ENCODE assay signal across 7 mouse cellular contexts in the genomic region with DNA sequence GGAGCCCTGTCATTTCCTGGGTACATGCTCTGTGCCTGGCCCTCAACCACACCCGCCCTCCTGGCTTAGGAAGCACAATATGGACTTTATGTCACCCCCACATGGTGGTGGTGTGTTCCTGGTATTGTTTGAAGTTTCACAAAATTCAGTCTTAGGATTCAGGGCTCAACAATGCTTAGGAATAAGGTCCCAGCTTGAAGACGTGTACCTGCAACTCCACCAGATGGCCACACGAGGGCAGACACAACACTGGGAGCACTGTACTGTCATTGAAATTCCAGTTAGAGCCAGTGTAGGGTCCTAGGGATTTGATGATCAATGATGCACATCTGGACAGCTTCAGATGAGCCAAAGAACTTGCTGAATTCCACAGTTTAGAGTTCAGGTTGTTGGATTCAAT. TPM values are rescaled to one million over a fixed set of nuclear protein-coding genes. Genes with fewer than 3 reads are reported as not detected.
A peak's percentile ranks its signal among the peaks of the same experiment; 100 is the strongest.
DNase-seq lines count a peak whose midpoint lies in the region; ATAC-seq and TF ChIP-seq lines count a peak whose summit lies in the region.

No protein-coding gene starts in this region.

- no peak overlapping the region for H3K9ac ChIP-seq in liver, postnatal 0 days (replicated peaks)
- H3K9ac ChIP-seq in midbrain, embryonic 11.5 days (ENCODE audit: low read length) = no peak overlapping the region

- no peak overlapping the region for H3K4me2 ChIP-seq in liver, postnatal 0 days (ENCODE audit: low read depth, low read length)
- no peak overlapping the region for H3K4me2 ChIP-seq in midbrain, embryonic 11.5 days

- no peak for TF ChIP-seq POLR2A in bone marrow macrophage, adult 2 months (IDR thresholded peaks at IDR 0.05; ENCODE audit: borderline replicate concordance, low read depth, low read length)
- no peak for TF ChIP-seq POLR2A in embryonic fibroblast, embryonic 13.5 days (IDR thresholded peaks at IDR 0.05; ENCODE audit: low read depth, low read length)

- H3K4me3 ChIP-seq in liver, postnatal 0 days (ENCODE audit: low read depth, low read length) = no peak overlapping the region
- H3K4me3 ChIP-seq in bone marrow macrophage, adult 2 months (ENCODE audit: insufficient read depth, low read length) = no peak overlapping the region
- no peak overlapping the region for H3K4me3 ChIP-seq in embryonic fibroblast, embryonic 13.5 days (ENCODE audit: insufficient read depth, low read length)
- H3K4me3 ChIP-seq in midbrain, embryonic 11.5 days (ENCODE audit: low read depth, low read length) = no peak overlapping the region

- 15% methylated on average over 3 of the region's 3 CpGs for WGBS in liver, postnatal 0 days (ENCODE audit: insufficient replicate concordance)
- 17% methylated on average over 3 of the region's 3 CpGs for WGBS in midbrain, embryonic 11.5 days

- no peaks in the 10 kb centered on the region for H3K36me3 ChIP-seq in liver, postnatal 0 days (replicated peaks; ENCODE audit: insufficient read depth, low read length)
- peaks cover 8% of the 10 kb centered on the region for H3K36me3 ChIP-seq in midbrain, embryonic 11.5 days (ENCODE audit: control insufficient read depth, insufficient read depth, low read length)

- TF ChIP-seq CTCF in liver, postnatal 0 days (IDR thresholded peaks at IDR 0.05; ENCODE audit: low read depth) = peak; percentile 77
- peak; percentile 63 for TF ChIP-seq CTCF in bone marrow macrophage, adult 2 months (IDR thresholded peaks at IDR 0.05; ENCODE audit: low read depth, low read length)
- peak; percentile 86; the same call in 1 of the 2 replicates for TF ChIP-seq CTCF in embryonic fibroblast, embryonic 13.5 days (IDR thresholded peaks at IDR 0.05; ENCODE audit: borderline replicate concordance, insufficient read depth, low read length)

- H3K4me1 ChIP-seq in liver, postnatal 0 days (ENCODE audit: insufficient read depth) = no peaks in the 10 kb centered on the region
- H3K4me1 ChIP-seq in bone marrow macrophage, adult 2 months (ENCODE audit: control insufficient read depth, insufficient read depth, low read length) = no peaks in the 10 kb centered on the region
- H3K4me1 ChIP-seq in embryonic fibroblast, embryonic 13.5 days (ENCODE audit: control insufficient read depth, insufficient read depth, low read length) = no peaks in the 10 kb centered on the region
- no peaks in the 10 kb centered on the region for H3K4me1 ChIP-seq in midbrain, embryonic 11.5 days (ENCODE audit: control insufficient read depth, insufficient read depth, low read length)

- H3K27me3 ChIP-seq in liver, postnatal 0 days (ENCODE audit: insufficient read depth, low read length) = no peaks in the 10 kb centered on the region
- H3K27me3 ChIP-seq in midbrain, embryonic 11.5 days (ENCODE audit: control insufficient read depth, insufficient read depth, low read length) = no peaks in the 10 kb centered on the region

- DNase-seq in liver, postnatal 0 days = no peak
- DNase-seq in liver = no peak
- DNase-seq in kidney, postnatal 36 days = peak; percentile 39 to 68
- DNase-seq in midbrain, embryonic 11.5 days (ENCODE audit: low spot score, missing footprints) = peak; percentile 91
- peak; percentile 38 for DNase-seq in thymus, postnatal 0 days (ENCODE audit: low spot score)

- H3K27ac ChIP-seq in liver, postnatal 0 days (ENCODE audit: low read depth) = no peak overlapping the region
- H3K27ac ChIP-seq in bone marrow macrophage, adult 2 months (ENCODE audit: insufficient read depth, low read depth, low read length) = no peak overlapping the region
- no peak overlapping the region for H3K27ac ChIP-seq in embryonic fibroblast, embryonic 13.5 days (ENCODE audit: insufficient read depth, low read length)
- no peak overlapping the region for H3K27ac ChIP-seq in midbrain, embryonic 11.5 days (ENCODE audit: low read depth, low read length)

- TF ChIP-seq EP300 in liver, postnatal 0 days (IDR thresholded peaks at IDR 0.05; ENCODE audit: low read depth) = no peak

- no peaks in the 10 kb centered on the region for H3K9me3 ChIP-seq in liver, postnatal 0 days (ENCODE audit: low read length)
- no peaks in the 10 kb centered on the region for H3K9me3 ChIP-seq in midbrain, embryonic 11.5 days (ENCODE audit: control insufficient read depth, low read length)

- no peak for ATAC-seq in liver, postnatal 0 days
- ATAC-seq in midbrain, embryonic 11.5 days (ENCODE audit: low FRiP score) = no peak

RNA-seq across cellular contexts. Expression of a gene that starts 47.5 kb away (rescaled TPM):
- 0.47 and 0.65 TPM in 2 replicates for polyA plus RNA-seq in liver, postnatal 0 days (2015; fragmentation: Nextera tagmentation; extraction: Ambion mirVana)
- 0.75 TPM in 1 of 2 replicates, not detected in the other for polyA plus RNA-seq in bone marrow macrophage, adult 2 months (2012; ENCODE audit: insufficient read depth, insufficient read length, missing spikeins)
- 25.2 and 38.8 TPM in 2 replicates for polyA plus RNA-seq in embryonic fibroblast, embryonic 13.5 days (2011; ENCODE audit: insufficient read length, low read depth, missing spikeins)
- 11.1 and 11.8 TPM in 2 replicates for polyA plus RNA-seq in midbrain, embryonic 11.5 days (2014; fragmentation: Nextera tagmentation; extraction: Ambion mirVana)
- polyA plus RNA-seq in thymus, postnatal 0 days (2015; fragmentation: Nextera tagmentation; extraction: Ambion mirVana) = 4.1 and 4.7 TPM in 2 replicates

RNA-seq across cellular contexts. Expression of a gene that starts 47.5 kb away (rescaled TPM):
- polyA plus RNA-seq in liver, postnatal 0 days (2015; fragmentation: Nextera tagmentation; extraction: Ambion mirVana) = 0.06 and 0.13 TPM in 2 replicates
- 0.85 TPM in 1 of 2 replicates, not detected in the other for polyA plus RNA-seq in bone marrow macrophage, adult 2 months (2012; ENCODE audit: insufficient read depth, insufficient read length, missing spikeins)
- polyA plus RNA-seq in embryonic fibroblast, embryonic 13.5 days (2011; ENCODE audit: insufficient read length, low read depth, missing spikeins) = 7.5 and 11.2 TPM in 2 replicates
- polyA plus RNA-seq in midbrain, embryonic 11.5 days (2014; fragmentation: Nextera tagmentation; extraction: Ambion mirVana) = 272 and 295 TPM in 2 replicates
- 5.3 and 6.3 TPM in 2 replicates for polyA plus RNA-seq in thymus, postnatal 0 days (2015; fragmentation: Nextera tagmentation; extraction: Ambion mirVana)

RNA-seq across cellular contexts. Expression of a gene that starts 49.1 kb away (rescaled TPM):
- polyA plus RNA-seq in liver, postnatal 0 days (2015; fragmentation: Nextera tagmentation; extraction: Ambion mirVana) = 0.45 and 0.63 TPM in 2 replicates
- 0.13 TPM in 1 of 2 replicates, not detected in the other for polyA plus RNA-seq in bone marrow macrophage, adult 2 months (2012; ENCODE audit: insufficient read depth, insufficient read length, missing spikeins)
- polyA plus RNA-seq in embryonic fibroblast, embryonic 13.5 days (2011; ENCODE audit: insufficient read length, low read depth, missing spikeins) = 32.8 and 36.6 TPM in 2 replicates
- 8.1 and 10.3 TPM in 2 replicates for polyA plus RNA-seq in midbrain, embryonic 11.5 days (2014; fragmentation: Nextera tagmentation; extraction: Ambion mirVana)
- 2.1 and 3.4 TPM in 2 replicates for polyA plus RNA-seq in thymus, postnatal 0 days (2015; fragmentation: Nextera tagmentation; extraction: Ambion mirVana)

Comparison
In these comparisons a context has a peak if more than half of its experiments do, and no peak if none do; other contexts are left out.
1. DNase-seq: peak in kidney, postnatal 36 days (2 of 2), midbrain, embryonic 11.5 days (single experiment) and thymus, postnatal 0 days (single experiment); none in liver, postnatal 0 days (single experiment) and liver (single experiment).
2. RNA of a gene that starts 47.5 kb away (polyA plus RNA-seq): 272 to 295 TPM in midbrain, embryonic 11.5 days; 7.5 to 11.2 TPM in embryonic fibroblast, embryonic 13.5 days, 5.3 to 6.3 TPM in thymus, postnatal 0 days, 0.06 to 0.13 TPM in liver, postnatal 0 days and 0.85 TPM in bone marrow macrophage, adult 2 months; every median in the first group is over 10 times any median in the second.
3. Peak in every context shown above with its lines, with median percentiles within 50 percentile points of each other: CTCF ChIP-seq.